Mouse (Mus musculus) small intestine, adult 2 months (tissue): Measurements from ENCODE around the gene Atf6b. TPM values are rescaled to one million over a fixed set of nuclear protein-coding genes. Genes with fewer than 3 reads are reported as not detected.

Experiments used
- H3K27ac ChIP-seq: fragments of 200-500 bp; 2 replicates; pipeline ENCODE4 v1.5.1; 2012; ENCODE audit warnings: low read depth, low read length, control low read depth, inconsistent platforms; ENCODE audit not compliant: insufficient read depth
- H3K27me3 ChIP-seq: fragments of 200-500 bp; 2 replicates; pipeline ENCODE4 v1.6.1; 2012; ENCODE audit warnings: mild to moderate bottlenecking, moderate library complexity, low read length, inconsistent platforms; ENCODE audit not compliant: control insufficient read depth, insufficient read depth
- H3K36me3 ChIP-seq: fragments of 200-500 bp; 2 replicates; pipeline ENCODE4 v1.6.1; 2012; ENCODE audit warnings: mild to moderate bottlenecking, low read length, control low read depth, inconsistent platforms; ENCODE audit not compliant: control insufficient read depth, insufficient read depth
- H3K4me1 ChIP-seq: fragments of 200-500 bp; 2 replicates; pipeline ENCODE4 v1.6.1; 2012; ENCODE audit warnings: low read length, inconsistent platforms, mixed read lengths; ENCODE audit not compliant: control insufficient read depth, insufficient read depth, insufficient read length
- H3K4me3 ChIP-seq: fragments of 200-500 bp; 2 replicates; pipeline ENCODE4 v1.5.1; 2012; ENCODE audit warnings: low read depth, mild to moderate bottlenecking, control low read depth, inconsistent platforms, low read length, moderate library complexity
- CTCF ChIP-seq: fragments of 200-500 bp; IDR thresholded peaks from 2 replicates; pipeline ENCODE4 v1.5.1; 2012; ENCODE audit warnings: low read depth, mild to moderate bottlenecking, control low read depth, inconsistent platforms, low read length, moderate library complexity, mixed read lengths; ENCODE audit not compliant: insufficient replicate concordance, insufficient read length; ENCODE audit errors: extremely low read depth
- POLR2A ChIP-seq: fragments of 200-500 bp; IDR thresholded peaks from 2 replicates; pipeline ENCODE4 v1.6.1; 2012; ENCODE audit warnings: low read depth, mild to moderate bottlenecking, control low read depth, inconsistent platforms, low read length, moderate library complexity
- WGBS: fragments of 180-500 bp; shearing (Covaris S2); methylation state at CpG from one replicate; pipeline ENCODE4 v1.1.7; 2018; 5-methylcytosine and 5-hydroxymethylcytosine counted together
- polyA plus RNA-seq: library from polyadenylated mRNA; depleted of rRNA; stranded (reverse); fragments of >200 nt; gene quantifications from 2 replicates; pipeline ENCODE4 v1.2.3, GENCODE M21; 2012

Atf6b gene
- polyA plus RNA-seq, 1 experiment = 48.0 TPM

DNA sequence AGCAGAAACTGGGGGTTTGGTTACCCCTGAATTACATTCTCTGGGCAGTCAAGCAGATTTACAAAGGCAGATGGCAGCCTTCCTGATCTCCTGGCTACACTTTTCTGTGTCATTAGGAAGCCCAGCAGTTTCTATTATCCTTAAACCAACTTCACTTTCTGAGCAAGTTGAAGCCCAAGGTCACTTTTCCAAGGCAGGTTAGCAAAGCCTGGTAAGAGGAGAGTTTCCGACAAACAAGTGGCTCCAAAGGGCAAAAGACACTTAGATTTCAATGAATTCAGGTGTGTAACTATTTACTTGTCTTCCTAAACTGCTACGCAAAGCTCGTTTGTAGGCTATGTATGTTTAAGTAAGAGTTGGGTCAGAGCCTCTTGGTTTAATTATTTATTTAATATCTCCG lies 3.6 kb upstream of the Atf6b start:
- TF ChIP-seq CTCF = no peak
- no peak for TF ChIP-seq POLR2A

DNA sequence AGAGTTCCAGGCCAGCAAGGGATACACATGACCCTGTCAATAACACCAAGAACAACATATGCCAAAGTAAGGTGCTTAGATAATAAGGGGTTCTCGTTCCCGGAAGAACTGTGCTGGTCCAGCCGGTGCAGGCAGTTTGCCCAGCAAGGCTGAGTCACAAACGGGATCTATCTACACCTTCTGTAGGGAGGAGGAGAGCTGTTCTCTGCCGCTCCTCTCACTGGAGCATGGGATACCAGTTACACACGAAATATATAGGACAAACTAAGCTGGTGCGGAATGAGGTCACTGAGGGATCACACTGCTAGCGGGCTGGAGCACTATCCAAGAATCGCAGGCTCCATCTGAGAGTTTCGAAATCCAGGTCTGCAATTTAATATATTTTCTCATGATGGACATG lies 3.0 kb upstream of the Atf6b start:
- TF ChIP-seq POLR2A (no peak), CTCF (peak; percentile 9; the same call in 1 of the 2 replicates)
- H3K27ac ChIP-seq = no peak overlapping the region

More for the DNA sequence above, 3.6 kb upstream of the Atf6b start:
- WGBS = 73% methylated on average over 4 of the region's 4 CpGs
- peaks cover 8% of the 10 kb centered on the region; the same call in 1 of the 2 replicates for H3K4me1 ChIP-seq
- H3K27ac ChIP-seq = no peak overlapping the region
- H3K4me3 ChIP-seq = no peak overlapping the region
- no peaks in the 10 kb centered on the region for H3K27me3 ChIP-seq
- H3K36me3 ChIP-seq = no peaks in the 10 kb centered on the region

GRCm38 (mm10) chr17:34644608-34645007 lies 2.3 kb upstream of the Atf6b start, which contains the start of gene Fkbpl:
Fkbpl (plus strand) TSS chr17:34644764.
- under 1% methylated on average over 16 of the region's 16 CpGs for WGBS
- Histone ChIP-seq H3K36me3 (no peaks in the 10 kb centered on the region), H3K4me3 (peak within 1 kb of the TSS; percentile 65), H3K4me1 (peaks cover 8% of the 10 kb centered on the region; the same call in 1 of the 2 replicates), H3K27ac (peak within 1 kb of the TSS; percentile 53), H3K27me3 (no peaks in the 10 kb centered on the region)
- peak; percentile 77; the same call in 1 of the 2 replicates for TF ChIP-seq POLR2A
- TF ChIP-seq CTCF = no peak

More for the DNA sequence above, 3.0 kb upstream of the Atf6b start:
- WGBS = 59% methylated on average over 10 of the region's 10 CpGs
- Histone ChIP-seq H3K4me3 (no peak overlapping the region), H3K27me3 (no peaks in the 10 kb centered on the region), H3K36me3 (no peaks in the 10 kb centered on the region), H3K4me1 (peaks cover 8% of the 10 kb centered on the region; the same call in 1 of the 2 replicates)

GRCm38 (mm10) chr17:34645256-34645829 lies 1.6 kb upstream of the Atf6b start:
- Histone ChIP-seq H3K36me3 (peaks cover 1% of the 10 kb centered on the region; the same call in 1 of the 2 replicates), H3K4me1 (peaks cover 8% of the 10 kb centered on the region; the same call in 1 of the 2 replicates), H3K27me3 (no peaks in the 10 kb centered on the region), H3K27ac (no peak overlapping the region), H3K4me3 (peak overlapping the region; percentile 42)
- TF ChIP-seq CTCF = no peak
- no peak for TF ChIP-seq POLR2A
- 44% methylated on average over 10 of the region's 10 CpGs for WGBS

GRCm38 (mm10) chr17:34645831-34646511 lies 975 bp upstream of the Atf6b start:
- 82% methylated on average over 30 of the region's 30 CpGs for WGBS
- no peak overlapping the region for H3K4me3 ChIP-seq
- H3K36me3 ChIP-seq = peaks cover 7% of the 10 kb centered on the region
- TF ChIP-seq POLR2A (no peak), CTCF (no peak)
- no peak overlapping the region for H3K27ac ChIP-seq
- peaks cover 8% of the 10 kb centered on the region; the same call in 1 of the 2 replicates for H3K4me1 ChIP-seq
- H3K27me3 ChIP-seq = no peaks in the 10 kb centered on the region

- 85% methylated on average over 16 of the region's 16 CpGs for WGBS
- Histone ChIP-seq H3K27me3 (no peaks in the 10 kb centered on the region), H3K36me3 (peaks cover 26% of the 10 kb centered on the region), H3K4me1 (peaks cover 8% of the 10 kb centered on the region), H3K4me3 (peak overlapping the region; percentile 4; the same call in 1 of the 2 replicates), H3K27ac (no peak overlapping the region)
- no peak for TF ChIP-seq CTCF
- no peak for TF ChIP-seq POLR2A
These were observed 1.4 kb downstream of the Atf6b start for GRCm38 (mm10) chr17:34648141-34648890.
